Comparison of ENCODE assay signal across 8 mouse cellular contexts in genomic region chr4:126203336-126203895, GRCm38 (mm10). TPM values are rescaled to one million over a fixed set of nuclear protein-coding genes. Genes with fewer than 3 reads are reported as not detected.
DNase-seq lines count a peak whose midpoint lies in the region; ATAC-seq and TF ChIP-seq lines count a peak whose summit lies in the region.

No protein-coding gene starts in this region.

- H3K4me3 ChIP-seq in kidney, embryonic 16.5 days (ENCODE audit: low read length): peak overlapping the region; percentile 70
- H3K4me3 ChIP-seq in cortical plate, adult 2 months (ENCODE audit: insufficient read depth, low read length): peak overlapping the region; percentile 71
- peak overlapping the region; percentile 61 for H3K4me3 ChIP-seq in hindbrain, embryonic 16.5 days (ENCODE audit: low read length)
- peak overlapping the region; percentile 72 for H3K4me3 ChIP-seq in myocyte

- H3K27ac ChIP-seq in kidney, embryonic 16.5 days (ENCODE audit: low read length): peak overlapping the region; percentile 97
- H3K27ac ChIP-seq in cortical plate, adult 2 months (ENCODE audit: insufficient read depth, low read length): peak overlapping the region; percentile 99
- H3K27ac ChIP-seq in hindbrain, embryonic 16.5 days (ENCODE audit: low read depth, low read length): peak overlapping the region; percentile 89

- TF ChIP-seq CTCF in cortical plate, adult 2 months (IDR thresholded peaks at IDR 0.05; ENCODE audit: extremely low read depth, insufficient read depth, low read length): no peak

- DNase-seq in kidney, postnatal 10 days: no peak
- no peak for DNase-seq in right cerebral cortex, postnatal 25 days
- DNase-seq in right cerebral cortex, postnatal 10 days (ENCODE audit: low spot score in 2 of 2): no peak
- DNase-seq in frontal cortex, postnatal 14 days (ENCODE audit: low spot score in 2 of 2): no peak

- H3K9ac ChIP-seq in kidney, embryonic 16.5 days (replicated peaks; ENCODE audit: low read length): peak overlapping the region; percentile 70
- peak overlapping the region; percentile 66 for H3K9ac ChIP-seq in hindbrain, embryonic 16.5 days (ENCODE audit: low read depth, low read length)

- no peak for ATAC-seq in kidney, embryonic 16.5 days (ENCODE audit: low FRiP score, low TSS enrichment)
- ATAC-seq in hindbrain, embryonic 16.5 days: no peak

- no peaks in the 10 kb centered on the region for H3K36me3 ChIP-seq in kidney, embryonic 16.5 days (ENCODE audit: insufficient read depth, low read length)
- H3K36me3 ChIP-seq in hindbrain, embryonic 16.5 days (ENCODE audit: control insufficient read depth, insufficient read depth, low read length): no peaks in the 10 kb centered on the region
- no peaks in the 10 kb centered on the region for H3K36me3 ChIP-seq in myocyte (ENCODE audit: control insufficient read depth, insufficient read depth)

- no peak for TF ChIP-seq POLR2A in cortical plate, adult 2 months (IDR thresholded peaks at IDR 0.05; ENCODE audit: extremely low read depth, insufficient read depth, low read length)
- no peak for TF ChIP-seq POLR2A in myocyte (IDR thresholded peaks at IDR 0.05; ENCODE audit: insufficient read length, low read depth)

- peaks cover 36% of the 10 kb centered on the region for H3K79me2 ChIP-seq in myocyte (ENCODE audit: control insufficient read depth, insufficient read depth)

- no peaks in the 10 kb centered on the region for H3K27me3 ChIP-seq in kidney, embryonic 16.5 days (ENCODE audit: insufficient read depth, low read length)
- H3K27me3 ChIP-seq in hindbrain, embryonic 16.5 days (replicated peaks; ENCODE audit: control insufficient read depth, insufficient read depth, low read length): no peaks in the 10 kb centered on the region
- H3K27me3 ChIP-seq in myocyte (ENCODE audit: control insufficient read depth, insufficient read depth, insufficient read length): no peaks in the 10 kb centered on the region

- 69% methylated on average over 10 of the region's 10 CpGs for WGBS in kidney, embryonic 16.5 days
- WGBS in hindbrain, embryonic 16.5 days: 73% methylated on average over 10 of the region's 10 CpGs

- no peaks in the 10 kb centered on the region for H3K9me3 ChIP-seq in kidney, embryonic 16.5 days (ENCODE audit: low read length)
- no peaks in the 10 kb centered on the region for H3K9me3 ChIP-seq in hindbrain, embryonic 16.5 days (ENCODE audit: control insufficient read depth, low read length)

- H3K4me1 ChIP-seq in kidney, embryonic 16.5 days (ENCODE audit: insufficient read depth, low read length): peaks cover 36% of the 10 kb centered on the region
- H3K4me1 ChIP-seq in cortical plate, adult 2 months (ENCODE audit: control insufficient read depth, insufficient read depth, low read length): peaks cover 7% of the 10 kb centered on the region
- peaks cover 22% of the 10 kb centered on the region for H3K4me1 ChIP-seq in hindbrain, embryonic 16.5 days (ENCODE audit: control insufficient read depth, insufficient read depth, low read depth, low read length)

- peak overlapping the region; percentile 63 for H3K4me2 ChIP-seq in kidney, embryonic 16.5 days (replicated peaks; ENCODE audit: low read depth, low read length)
- peak overlapping the region; percentile 73 for H3K4me2 ChIP-seq in hindbrain, embryonic 16.5 days (ENCODE audit: low read length)
- peak overlapping the region; percentile 83 for H3K4me2 ChIP-seq in myocyte (ENCODE audit: low read depth)

- no peak overlapping the region for H3ac ChIP-seq in myocyte (ENCODE audit: control insufficient read depth, insufficient read length)

TF ChIP-seq in myocyte, 11 proteins besides CTCF, POLR2A, EP300 and RAD21:
- TF ChIP-seq SRF (IDR thresholded peaks at IDR 0.05; ENCODE audit: control insufficient read depth, insufficient read length, low read depth) (no peak), REST (IDR thresholded peaks at IDR 0.05; ENCODE audit: insufficient read depth, insufficient read length) (no peak), MAX (IDR thresholded peaks at IDR 0.05; ENCODE audit: low read depth) (no peak), USF1 (IDR thresholded peaks at IDR 0.05; ENCODE audit: low read depth) (no peak), CEBPB (IDR thresholded peaks at IDR 0.05; ENCODE audit: insufficient read depth, poor library complexity, severe bottlenecking) (no peak), MYOG (IDR thresholded peaks at IDR 0.05; ENCODE audit: control insufficient read depth in 1 of 3, insufficient read depth in 1 of 3, insufficient read length in 2 of 3, low read depth in 2 of 3) (no peak), TCF3 (IDR thresholded peaks at IDR 0.05; ENCODE audit: insufficient read length, low read depth) (no peak), E2F4 (IDR thresholded peaks at IDR 0.05; ENCODE audit: insufficient read depth) (no peak), MYOD1 (IDR thresholded peaks at IDR 0.05; ENCODE audit: control insufficient read depth in 1 of 3, insufficient read length in 2 of 3, low read depth in 2 of 3) (no peak), TCF12 (IDR thresholded peaks at IDR 0.05; ENCODE audit: insufficient read depth, poor library complexity, severe bottlenecking) (no peak), POLR2AphosphoS2 (IDR thresholded peaks at IDR 0.05; ENCODE audit: insufficient read length, low read depth) (no peak)
TF ChIP-seq in myocyte: peak in this region for 0.

RNA-seq across cellular contexts. Expression of gene Thrap3, which starts 0.9 kb away (rescaled TPM):
- 210 and 218 TPM in 2 replicates for polyA plus RNA-seq in kidney, embryonic 16.5 days (2015; fragmentation: Nextera tagmentation; extraction: Ambion mirVana)
- polyA plus RNA-seq in cortical plate, adult 2 months (2012; rRNA removed): 86.1 and 98.1 TPM in 2 replicates
- 107 and 120 TPM in 2 replicates for polyA plus RNA-seq in hindbrain, embryonic 16.5 days (2015; fragmentation: Nextera tagmentation; extraction: Ambion mirVana)
- 56.6 TPM for polyA plus RNA-seq in myocyte (2012; fragmentation: generic; extraction: Trizol)

RNA-seq across cellular contexts. Expression of gene Sh3d21, which starts 40.1 kb away (rescaled TPM):
- polyA plus RNA-seq in kidney, embryonic 16.5 days (2015; fragmentation: Nextera tagmentation; extraction: Ambion mirVana): 9.1 and 10.5 TPM in 2 replicates
- 1.0 and 1.1 TPM in 2 replicates for polyA plus RNA-seq in cortical plate, adult 2 months (2012; rRNA removed)
- 1.3 and 1.5 TPM in 2 replicates for polyA plus RNA-seq in hindbrain, embryonic 16.5 days (2015; fragmentation: Nextera tagmentation; extraction: Ambion mirVana)
- polyA plus RNA-seq in myocyte (2012; fragmentation: generic; extraction: Trizol): 0.23 TPM

RNA-seq across cellular contexts. Expression of gene Map7d1, which starts 52.7 kb away (rescaled TPM):
- 31.5 and 32.2 TPM in 2 replicates for polyA plus RNA-seq in kidney, embryonic 16.5 days (2015; fragmentation: Nextera tagmentation; extraction: Ambion mirVana)
- 206 and 215 TPM in 2 replicates for polyA plus RNA-seq in cortical plate, adult 2 months (2012; rRNA removed)
- polyA plus RNA-seq in hindbrain, embryonic 16.5 days (2015; fragmentation: Nextera tagmentation; extraction: Ambion mirVana): 59.8 and 71.7 TPM in 2 replicates
- 236 TPM for polyA plus RNA-seq in myocyte (2012; fragmentation: generic; extraction: Trizol)

RNA-seq across cellular contexts. Expression of gene Eva1b, which starts 55.9 kb away (rescaled TPM):
- polyA plus RNA-seq in kidney, embryonic 16.5 days (2015; fragmentation: Nextera tagmentation; extraction: Ambion mirVana): 99.9 and 103 TPM in 2 replicates
- 7.6 and 7.9 TPM in 2 replicates for polyA plus RNA-seq in cortical plate, adult 2 months (2012; rRNA removed)
- 11.8 and 13.7 TPM in 2 replicates for polyA plus RNA-seq in hindbrain, embryonic 16.5 days (2015; fragmentation: Nextera tagmentation; extraction: Ambion mirVana)
- polyA plus RNA-seq in myocyte (2012; fragmentation: generic; extraction: Trizol): 28.6 TPM

RNA-seq across cellular contexts. Expression of gene Trappc3, which starts 58.7 kb away (rescaled TPM):
- polyA plus RNA-seq in kidney, embryonic 16.5 days (2015; fragmentation: Nextera tagmentation; extraction: Ambion mirVana): 113 and 120 TPM in 2 replicates
- 111 and 117 TPM in 2 replicates for polyA plus RNA-seq in cortical plate, adult 2 months (2012; rRNA removed)
- polyA plus RNA-seq in hindbrain, embryonic 16.5 days (2015; fragmentation: Nextera tagmentation; extraction: Ambion mirVana): 179 and 199 TPM in 2 replicates
- polyA plus RNA-seq in myocyte (2012; fragmentation: generic; extraction: Trizol): 84.1 TPM
